Mouse (Mus musculus): ENCODE results near the gene Ube2n.

Ube2n gene

GRCm38 (mm10) chr10:95514656-95515292 lies at the start of gene Ube2n:
TSS of gene Ube2n (plus strand) at chr10:95515145.
- in situ Hi-C loops (cut with MboI; ENCODE audit: low sequenced_read_pairs): no loop called here

DNA sequence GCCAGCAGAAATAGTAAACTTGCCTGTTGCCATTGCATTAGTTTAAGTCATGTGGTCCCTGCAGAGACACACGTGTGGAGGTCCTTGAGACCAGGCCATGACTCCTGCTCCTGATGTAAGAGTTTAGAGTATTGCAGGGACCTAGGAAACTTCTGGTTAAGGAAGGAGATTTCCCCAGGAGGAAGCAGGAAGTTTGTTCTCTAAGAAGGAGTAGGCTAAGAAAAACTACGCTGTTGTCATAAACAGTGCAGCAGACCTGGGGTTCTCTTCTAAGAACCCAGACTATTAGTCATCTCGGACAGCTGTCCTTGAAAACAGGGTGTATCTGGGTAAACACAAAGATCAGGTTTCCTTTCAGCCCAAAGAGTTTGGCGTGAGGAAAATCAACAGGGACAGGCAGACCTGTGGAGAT lies 49.5 kb upstream of the Ube2n start:
- in situ Hi-C loops (cut with MboI; ENCODE audit: low sequenced_read_pairs): no loop called here

- in situ Hi-C loops (cut with MboI; ENCODE audit: low sequenced_read_pairs): no loop called here
These were observed 46.1 kb upstream of the Ube2n start for GRCm38 (mm10) chr10:95468894-95469293.

- in situ Hi-C loops (cut with MboI; ENCODE audit: low sequenced_read_pairs): loop anchor here (5.0 kb wide), 1 partner anchor 479 kb away; no protein-coding TSS in a partner anchor
These were observed 43.8 kb upstream of the Ube2n start for GRCm38 (mm10) chr10:95471186-95471585.

GRCm38 (mm10) chr10:95471889-95472547 lies 42.9 kb upstream of the Ube2n start:
- in situ Hi-C loops (cut with MboI; ENCODE audit: low sequenced_read_pairs): loop anchor here (5.0 kb wide), 1 partner anchor 480 kb away; no protein-coding TSS in a partner anchor

DNA sequence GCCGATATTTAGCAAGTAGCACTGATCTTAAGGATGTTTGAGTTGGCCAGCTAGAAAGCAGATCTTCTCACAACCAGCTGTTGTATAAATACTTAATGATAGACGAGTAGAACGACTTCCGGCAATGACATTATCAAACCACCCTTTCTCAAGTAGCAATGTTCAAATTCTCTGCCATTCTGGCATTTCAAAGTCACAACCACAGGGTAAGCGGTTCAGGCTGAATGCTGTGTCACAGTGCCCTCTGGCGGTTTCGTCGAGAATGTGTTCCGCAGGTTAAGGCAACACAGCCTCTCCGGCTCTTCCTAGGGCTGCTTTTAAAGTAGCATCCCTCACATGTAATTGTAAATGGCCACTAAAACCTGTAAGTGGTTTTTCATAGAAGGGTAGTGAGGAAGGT lies 39.0 kb upstream of the Ube2n start:
- in situ Hi-C loops (cut with MboI; ENCODE audit: low sequenced_read_pairs): loop anchor here (5.0 kb wide), 1 partner anchor 374 kb away; no protein-coding TSS in a partner anchor

DNA sequence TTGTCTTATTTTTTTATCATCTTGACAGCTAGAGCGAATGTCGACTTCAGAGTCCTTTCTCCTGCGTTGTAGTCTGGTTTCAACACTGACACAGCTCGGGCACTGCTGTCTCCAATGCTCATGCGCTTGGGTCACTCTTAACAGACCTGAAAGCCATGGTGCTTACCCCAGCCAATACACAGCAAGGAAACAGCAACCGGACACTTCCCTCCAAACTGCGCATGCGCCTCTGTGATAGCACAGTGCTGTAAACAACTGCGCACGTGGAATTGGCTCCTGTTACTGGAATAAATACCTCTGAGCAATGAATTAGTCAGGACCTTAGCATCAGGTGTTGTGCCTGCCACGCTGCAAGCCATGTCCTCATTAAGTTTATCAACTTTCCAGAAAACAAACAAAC lies 37.4 kb upstream of the Ube2n start:
- in situ Hi-C loops (cut with MboI; ENCODE audit: low sequenced_read_pairs): loop anchor here (5.0 kb wide), 1 partner anchor 375 kb away; no protein-coding TSS in a partner anchor

DNA sequence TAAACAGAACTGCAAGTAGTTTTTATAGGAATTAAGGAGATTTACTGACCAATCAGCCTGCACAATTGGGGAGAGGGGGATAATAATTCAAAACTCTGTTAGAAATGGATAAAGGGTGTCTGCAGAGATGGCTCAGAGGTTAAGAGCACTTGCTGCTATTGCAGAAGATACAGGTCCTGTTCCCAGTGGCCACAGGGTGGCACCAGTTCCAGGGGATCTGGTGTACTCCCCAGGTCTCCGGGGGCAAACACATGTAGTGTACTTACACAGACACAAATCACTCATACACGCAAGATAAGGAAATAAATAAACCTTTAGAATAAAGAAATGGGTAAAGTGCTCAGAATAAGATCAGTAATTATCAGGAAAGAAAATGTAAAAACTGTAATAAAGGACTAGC lies 25.3 kb upstream of the Ube2n start:
- in situ Hi-C loops (cut with MboI; ENCODE audit: low sequenced_read_pairs): no loop called here

- in situ Hi-C loops (cut with MboI; ENCODE audit: low sequenced_read_pairs): no loop called here
These were observed 20.7 kb upstream of the Ube2n start for GRCm38 (mm10) chr10:95494268-95494667.

- in situ Hi-C loops (cut with MboI; ENCODE audit: low sequenced_read_pairs): no loop called here
These were observed 13.9 kb upstream of the Ube2n start for GRCm38 (mm10) chr10:95501033-95501432.

DNA sequence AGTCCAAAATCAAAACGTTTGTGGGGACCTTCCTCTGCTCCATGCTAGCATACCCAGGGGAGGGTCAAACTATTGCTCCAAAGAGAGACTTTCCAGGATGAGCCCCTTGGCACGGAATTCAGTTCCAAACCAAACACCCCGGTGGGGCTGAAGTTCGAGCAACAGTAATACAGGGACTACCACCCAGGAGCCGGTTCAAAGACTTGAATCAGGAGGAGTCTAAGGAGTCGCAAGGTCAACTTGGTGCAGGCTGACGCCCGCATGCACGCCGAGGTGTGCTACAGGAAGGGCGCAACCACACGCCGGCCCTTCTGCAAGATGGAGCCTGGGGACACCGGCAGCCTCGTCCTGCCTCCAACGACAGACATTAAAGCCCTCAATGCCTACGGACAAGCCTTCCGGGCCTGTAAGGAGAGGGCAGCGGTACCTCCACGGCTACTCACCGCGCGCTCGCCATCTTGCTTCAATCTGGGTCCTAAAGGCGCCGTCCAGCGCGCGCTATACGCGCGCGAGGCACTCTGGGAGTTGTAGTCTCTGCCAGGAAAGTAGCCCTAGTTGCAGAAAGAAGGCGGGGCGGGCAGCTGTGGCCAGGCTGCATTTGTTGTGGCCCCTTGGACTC lies 13.4 kb upstream of the Ube2n start, which contains the start of gene Mrpl42:
Mrpl42 (minus strand) TSS at position 478 of the 619 bp plus-strand sequence.
- in situ Hi-C loops (cut with MboI; ENCODE audit: low sequenced_read_pairs): no loop called here

DNA sequence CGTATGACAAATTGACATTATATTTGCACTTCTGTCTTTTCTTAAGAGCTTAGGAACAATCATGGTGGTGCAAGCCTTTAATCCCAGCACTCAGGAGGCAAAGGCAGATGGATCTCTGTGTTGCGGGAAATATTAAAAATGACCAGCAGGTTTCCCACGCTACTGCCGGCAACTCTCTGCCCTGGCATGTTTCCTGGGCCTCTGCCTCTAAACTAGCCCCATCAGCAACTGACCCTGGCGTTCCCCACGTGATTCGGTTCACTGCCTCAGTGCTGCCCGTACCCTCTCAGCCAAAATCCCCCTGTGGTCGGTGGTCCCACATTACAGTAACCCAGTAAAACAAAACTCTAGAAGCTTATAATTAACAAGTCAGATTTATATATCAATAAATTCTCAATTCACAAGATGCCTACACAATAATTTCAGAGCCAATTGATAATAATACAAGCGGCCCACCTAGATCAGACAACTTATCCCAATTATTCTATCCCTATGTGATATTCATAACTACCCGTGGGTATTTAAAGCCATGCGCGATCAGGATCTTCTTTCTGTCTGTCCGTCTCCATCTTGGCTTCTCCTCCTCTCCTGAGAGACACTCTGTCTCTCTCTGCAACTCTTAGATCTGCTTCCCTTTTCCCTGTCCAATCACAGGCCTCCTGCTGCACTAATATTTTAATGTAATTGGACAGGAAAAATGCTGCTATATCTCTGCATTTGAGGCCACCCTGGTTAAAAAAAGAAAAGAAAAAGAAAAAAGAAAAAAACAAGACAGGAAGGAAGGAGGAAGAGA lies 11.3 kb upstream of the Ube2n start:
- in situ Hi-C loops (cut with MboI; ENCODE audit: low sequenced_read_pairs): no loop called here

DNA sequence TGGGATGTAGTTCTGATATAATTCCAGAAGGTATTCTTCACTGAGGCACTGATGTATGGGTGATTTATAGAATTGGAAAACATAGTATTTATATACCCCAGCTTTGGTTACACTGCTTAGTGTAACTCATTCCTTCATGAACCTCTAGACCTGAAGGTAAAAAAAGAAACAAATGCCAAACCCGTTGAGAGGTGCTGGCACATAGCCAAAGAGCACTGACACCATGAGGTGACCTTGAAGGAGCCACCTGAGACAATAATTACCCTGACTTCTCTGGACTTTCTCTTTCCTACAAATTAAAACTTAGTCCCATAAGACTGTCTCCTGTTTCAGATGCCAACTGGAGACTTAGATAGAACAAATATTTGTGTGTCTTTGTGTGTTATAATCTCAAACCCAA lies 10.6 kb upstream of the Ube2n start:
- in situ Hi-C loops (cut with MboI; ENCODE audit: low sequenced_read_pairs): no loop called here

DNA sequence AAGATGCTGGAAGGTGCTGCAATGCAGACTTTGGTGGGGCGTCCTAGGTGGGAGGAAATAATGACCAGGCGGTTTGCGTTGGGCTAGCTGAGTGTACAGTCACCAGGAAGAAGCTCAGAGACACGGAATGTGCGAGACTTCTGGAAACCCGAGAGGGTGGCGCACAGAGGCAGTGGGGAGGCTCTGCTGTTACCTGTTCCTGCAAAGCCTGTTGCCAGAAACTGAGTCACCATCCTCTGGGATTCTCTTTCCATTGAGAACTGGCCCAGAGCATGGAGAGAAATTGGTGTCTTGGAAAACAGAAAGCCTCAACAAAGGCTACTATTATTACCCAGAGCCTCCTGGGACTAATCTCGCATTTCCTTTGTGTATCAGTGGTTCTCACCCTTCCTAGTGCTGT lies 6.8 kb upstream of the Ube2n start:
- in situ Hi-C loops (cut with MboI; ENCODE audit: low sequenced_read_pairs): no loop called here

DNA sequence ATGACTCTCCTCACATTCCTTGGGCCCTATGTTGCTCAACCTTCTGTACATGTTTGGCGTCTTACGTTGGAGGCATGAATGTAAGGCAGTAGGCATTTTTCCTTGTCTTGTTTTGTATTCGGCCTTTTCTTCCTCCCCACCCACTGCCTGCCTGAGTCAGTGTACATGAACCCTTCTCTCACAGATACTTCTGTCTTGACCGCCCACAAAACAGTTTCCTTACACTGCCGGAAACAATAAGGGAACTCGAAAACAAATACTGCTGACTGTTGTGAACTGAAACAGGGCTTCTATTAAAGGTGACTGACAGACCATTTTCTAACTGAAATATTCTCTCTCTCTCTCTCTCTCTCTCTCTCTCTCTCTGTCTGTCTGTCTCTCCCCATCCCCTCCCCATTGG lies 6.2 kb upstream of the Ube2n start:
- in situ Hi-C loops (cut with MboI; ENCODE audit: low sequenced_read_pairs): no loop called here

GRCm38 (mm10) chr10:95509263-95509662 lies 5.7 kb upstream of the Ube2n start:
- in situ Hi-C loops (cut with MboI; ENCODE audit: low sequenced_read_pairs): no loop called here

DNA sequence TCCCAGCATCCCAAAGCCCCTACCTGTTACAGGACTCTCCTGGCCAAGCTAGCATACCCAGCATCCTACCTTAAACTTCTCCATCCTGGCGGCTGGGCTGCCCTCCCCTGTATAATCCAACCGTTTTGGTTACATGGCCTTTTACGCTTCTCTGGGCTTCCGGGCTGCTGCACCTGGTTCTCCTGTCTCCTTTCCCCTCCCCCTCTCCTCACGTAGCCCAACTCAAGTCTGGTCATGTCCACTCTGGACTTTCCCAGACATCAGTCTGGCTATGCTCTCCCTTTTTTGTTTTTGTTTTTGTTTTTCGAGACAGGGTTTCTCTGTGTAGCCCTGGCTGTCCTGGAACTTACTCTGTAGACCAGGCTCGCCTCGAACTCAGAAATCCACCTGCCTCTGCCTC lies 2.3 kb upstream of the Ube2n start:
- in situ Hi-C loops (cut with MboI; ENCODE audit: low sequenced_read_pairs): no loop called here

- in situ Hi-C loops (cut with MboI; ENCODE audit: low sequenced_read_pairs): no loop called here
These were observed 983 bp upstream of the Ube2n start for GRCm38 (mm10) chr10:95513768-95514556.

GRCm38 (mm10) chr10:95515293-95515931 lies 467 bp downstream of the Ube2n start:
- in situ Hi-C loops (cut with MboI; ENCODE audit: low sequenced_read_pairs): no loop called here

- in situ Hi-C loops (cut with MboI; ENCODE audit: low sequenced_read_pairs): no loop called here
These were observed 2.7 kb downstream of the Ube2n start for GRCm38 (mm10) chr10:95517656-95518055.

All from CH12F3 (cell line).